ENCODE assay signal across 10 mouse cellular contexts in the genomic region with DNA sequence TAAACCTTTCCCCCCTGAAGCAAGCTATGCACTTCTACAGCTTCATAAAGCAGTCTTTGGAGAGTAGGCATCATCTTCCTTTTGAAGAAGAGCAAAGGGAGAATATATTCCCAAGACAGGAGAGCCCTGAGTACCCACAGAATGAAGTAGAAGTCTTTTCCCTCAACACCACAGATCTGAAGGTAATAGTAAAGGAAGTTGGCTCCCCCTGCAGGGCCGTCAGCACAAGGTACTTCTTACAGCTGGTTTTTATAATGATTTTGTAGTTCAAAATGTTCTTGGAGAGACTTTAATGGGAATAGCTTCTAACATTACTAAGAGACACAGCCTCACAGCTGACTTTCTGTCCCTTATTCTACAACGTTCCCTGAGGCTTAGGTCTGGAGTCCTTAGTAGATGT. TPM values are rescaled to one million over a fixed set of nuclear protein-coding genes. Genes with fewer than 3 reads are reported as not detected.
A peak's percentile ranks its signal among the peaks of the same experiment; 100 is the strongest.
DNase-seq lines count a peak whose midpoint lies in the region; ATAC-seq and TF ChIP-seq lines count a peak whose summit lies in the region.
"Had no signal": no experiment of that assay in that cellular context is flagged by ENCODE, and none has a peak within 500 bp of the region (broad histone marks: within the 10 kb centered on the region; RNA-seq: fewer than 3 reads in every experiment).

No protein-coding gene starts in this region.

- no peaks in the 10 kb centered on the region for H3K36me3 ChIP-seq in liver, adult 2 months (ENCODE audit: control insufficient read depth, insufficient read depth, low read length)
- H3K36me3 ChIP-seq in liver, embryonic 11.5 days (ENCODE audit: control insufficient read depth, insufficient read depth, low read length): no peaks in the 10 kb centered on the region
- no peaks in the 10 kb centered on the region for H3K36me3 ChIP-seq in kidney, postnatal 0 days (ENCODE audit: insufficient read depth, low read length)
- no peaks in the 10 kb centered on the region for H3K36me3 ChIP-seq in stomach, postnatal 0 days (ENCODE audit: control insufficient read depth, insufficient read depth, low read length)
- H3K36me3 ChIP-seq: embryonic facial prominence, embryonic 15.5 days had no signal

- no peaks in the 10 kb centered on the region for H3K9me3 ChIP-seq in liver, embryonic 11.5 days (ENCODE audit: control insufficient read depth, low read length)
- no peaks in the 10 kb centered on the region for H3K9me3 ChIP-seq in kidney, postnatal 0 days (replicated peaks; ENCODE audit: low read length)
- no peaks in the 10 kb centered on the region for H3K9me3 ChIP-seq in stomach, postnatal 0 days (ENCODE audit: control insufficient read depth, low read length)
- H3K9me3 ChIP-seq: embryonic facial prominence, embryonic 15.5 days had no signal

- no peak for ATAC-seq in cerebellum, adult (ENCODE audit: insufficient number of reproducible peaks, low FRiP score, low TSS enrichment)
- ATAC-seq in liver, embryonic 11.5 days (replicated peaks; ENCODE audit: low FRiP score): no peak
- no peak for ATAC-seq in kidney, postnatal 0 days (replicated peaks; ENCODE audit: low FRiP score, low read depth)
- no peak for ATAC-seq in stomach, postnatal 0 days (ENCODE audit: low FRiP score, low TSS enrichment)
- no peak for ATAC-seq in erythroid progenitor cell, adult 5-6 weeks (replicated peaks; ENCODE audit: low FRiP score, poor library complexity, severe bottlenecking)

- H3K79me2 ChIP-seq in liver, adult 2 months (ENCODE audit: control insufficient read depth, insufficient read depth, low read length): no peaks in the 10 kb centered on the region

- TF ChIP-seq EP300 in stomach, postnatal 0 days (optimal IDR thresholded peaks at IDR 0.05): no peak

- no peak overlapping the region for H3K27ac ChIP-seq in liver, adult 2 months (replicated peaks; ENCODE audit: insufficient read depth, low read depth, low read length)
- no peak overlapping the region for H3K27ac ChIP-seq in liver, embryonic 11.5 days (ENCODE audit: low read depth, low read length)
- H3K27ac ChIP-seq in kidney, postnatal 0 days: no peak overlapping the region
- H3K27ac ChIP-seq in stomach, postnatal 0 days (replicated peaks): no peak overlapping the region
- H3K27ac ChIP-seq: embryonic facial prominence, embryonic 15.5 days had no signal

- no peak for TF ChIP-seq POLR2A in liver, adult 2 months (IDR thresholded peaks at IDR 0.05; ENCODE audit: extremely low read depth, insufficient read depth, low read length)

- WGBS in liver, adult 2 months: 41% methylated on average over 2 of the region's 2 CpGs
- 48% methylated on average over 2 of the region's 2 CpGs for WGBS in liver, embryonic 11.5 days
- WGBS in kidney, postnatal 0 days: 53% methylated on average over 2 of the region's 2 CpGs
- 33% methylated on average over 2 of the region's 2 CpGs for WGBS in stomach, postnatal 0 days

- no peak overlapping the region for H3K9ac ChIP-seq in liver, adult 2 months (ENCODE audit: low read depth, low read length)
- no peak overlapping the region for H3K9ac ChIP-seq in liver, embryonic 11.5 days (ENCODE audit: low read depth, low read length)
- no peak overlapping the region for H3K9ac ChIP-seq in kidney, postnatal 0 days (ENCODE audit: low read depth, low read length)
- H3K9ac ChIP-seq in stomach, postnatal 0 days (ENCODE audit: low read length): no peak overlapping the region
- H3K9ac ChIP-seq: embryonic facial prominence, embryonic 15.5 days had no signal

- H3K4me3 ChIP-seq in liver, adult 2 months (ENCODE audit: insufficient read depth, low read depth, low read length): no peak overlapping the region
- no peak overlapping the region for H3K4me3 ChIP-seq in liver, embryonic 11.5 days (ENCODE audit: low read depth, low read length)
- H3K4me3 ChIP-seq in kidney, postnatal 0 days (replicated peaks; ENCODE audit: low read depth, low read length): no peak overlapping the region
- no peak overlapping the region for H3K4me3 ChIP-seq in stomach, postnatal 0 days (ENCODE audit: low read depth, low read length)
- H3K4me3 ChIP-seq: embryonic facial prominence, embryonic 15.5 days; myocyte had no signal

- no peaks in the 10 kb centered on the region for H3K27me3 ChIP-seq in liver, adult 2 months (ENCODE audit: control insufficient read depth, insufficient read depth, low read length)
- no peaks in the 10 kb centered on the region for H3K27me3 ChIP-seq in liver, embryonic 11.5 days (replicated peaks; ENCODE audit: control insufficient read depth, insufficient read depth, low read length)
- no peaks in the 10 kb centered on the region for H3K27me3 ChIP-seq in kidney, postnatal 0 days (ENCODE audit: insufficient read depth, low read length)
- H3K27me3 ChIP-seq in stomach, postnatal 0 days (ENCODE audit: control insufficient read depth, insufficient read depth, low read length): no peaks in the 10 kb centered on the region
- H3K27me3 ChIP-seq: embryonic facial prominence, embryonic 15.5 days had no signal

- peak; percentile 27 to 39 for DNase-seq in cerebellum, postnatal 10 days
- DNase-seq in liver, adult 2 months (ENCODE audit: extremely low read depth, low read depth, low spot score): peak; percentile 43
- DNase-seq in liver, embryonic 11.5 days (ENCODE audit: low spot score): no peak
- peak; percentile 49 for DNase-seq in kidney, postnatal 0 days (ENCODE audit: low spot score)
- no peak for DNase-seq in stomach, postnatal 0 days (ENCODE audit: low spot score)
- DNase-seq in cerebellum, adult 9-10 months: no peak

- TF ChIP-seq CTCF in liver, adult 2 months (IDR thresholded peaks at IDR 0.05; ENCODE audit: low read depth, low read length): peak; percentile 27; the same call in 1 of the 2 replicates
- peak; percentile 59 for TF ChIP-seq CTCF in kidney, postnatal 0 days (IDR thresholded peaks at IDR 0.05; ENCODE audit: low read depth)
- peak; percentile 62 for TF ChIP-seq CTCF in stomach, postnatal 0 days (IDR thresholded peaks at IDR 0.05; ENCODE audit: low read depth)

- H3K4me2 ChIP-seq in liver, embryonic 11.5 days: no peak overlapping the region
- no peak overlapping the region for H3K4me2 ChIP-seq in kidney, postnatal 0 days (ENCODE audit: low read length)
- H3K4me2 ChIP-seq in stomach, postnatal 0 days (replicated peaks; ENCODE audit: low read depth): no peak overlapping the region
- H3K4me2 ChIP-seq: embryonic facial prominence, embryonic 15.5 days had no signal

- peaks cover 11% of the 10 kb centered on the region for H3K4me1 ChIP-seq in liver, adult 2 months (ENCODE audit: control insufficient read depth, insufficient read depth, low read length)
- H3K4me1 ChIP-seq in liver, embryonic 11.5 days (replicated peaks; ENCODE audit: control insufficient read depth, insufficient read depth, low read length): no peaks in the 10 kb centered on the region
- H3K4me1 ChIP-seq in kidney, postnatal 0 days (replicated peaks; ENCODE audit: insufficient read depth, low read length): no peaks in the 10 kb centered on the region
- H3K4me1 ChIP-seq in stomach, postnatal 0 days (replicated peaks; ENCODE audit: control insufficient read depth, insufficient read depth): no peaks in the 10 kb centered on the region
- H3K4me1 ChIP-seq: embryonic facial prominence, embryonic 15.5 days had no signal

RNA-seq across cellular contexts. Expression of a gene that starts 19.8 kb away (rescaled TPM):
- total RNA-seq in liver, adult 2 months (2014; rRNA removed): 0.18 and 0.34 TPM in 2 replicates
- polyA plus RNA-seq in liver, adult 2 months (2012; rRNA removed): 0.06 TPM in 1 of 2 replicates, not detected in the other
- polyA plus RNA-seq in liver, embryonic 11.5 days (2014; fragmentation: Nextera tagmentation; extraction: Ambion mirVana): 0.12 TPM in 1 of 2 replicates, not detected in the other
- polyA plus RNA-seq in kidney, postnatal 0 days (2015; fragmentation: Nextera tagmentation; extraction: Ambion mirVana): not detected in 2 replicates
- 0.07 TPM in 2 replicates for polyA plus RNA-seq in stomach, postnatal 0 days (2015; fragmentation: Nextera tagmentation; extraction: Ambion mirVana)
- total RNA-seq in erythroid progenitor cell, adult 5-6 weeks (2015; ENCODE audit: low replicate concordance): 0.42 and 2.9 TPM in 2 replicates
- 1.4 and 4.2 TPM in 2 replicates for total RNA-seq in erythroid progenitor cell, adult 5-6 weeks (2017; ENCODE audit: low replicate concordance)
- polyA plus RNA-seq: myocyte had no signal

RNA-seq across cellular contexts. Expression of a gene that starts 54.6 kb away (rescaled TPM):
- total RNA-seq in liver, adult 2 months (2014; rRNA removed): 93.1 and 93.3 TPM in 2 replicates
- polyA plus RNA-seq in liver, adult 2 months (2012; rRNA removed): 252 and 284 TPM in 2 replicates
- polyA plus RNA-seq in liver, embryonic 11.5 days (2014; fragmentation: Nextera tagmentation; extraction: Ambion mirVana): 3.3 and 3.5 TPM in 2 replicates
- 3.5 and 4.1 TPM in 2 replicates for polyA plus RNA-seq in kidney, postnatal 0 days (2015; fragmentation: Nextera tagmentation; extraction: Ambion mirVana)
- polyA plus RNA-seq in stomach, postnatal 0 days (2015; fragmentation: Nextera tagmentation; extraction: Ambion mirVana): 1.3 and 2.0 TPM in 2 replicates
- not detected in 2 replicates for total RNA-seq in erythroid progenitor cell, adult 5-6 weeks (2015; ENCODE audit: low replicate concordance)
- total RNA-seq in erythroid progenitor cell, adult 5-6 weeks (2017; ENCODE audit: low replicate concordance): 0.77 and 1.8 TPM in 2 replicates

Comparison
In these comparisons a context has a peak if more than half of its experiments do, and no peak if none do; other contexts are left out.
1. DNase-seq: peak in cerebellum, postnatal 10 days (2 of 2), liver, adult 2 months (single experiment) and kidney, postnatal 0 days (single experiment); none in liver, embryonic 11.5 days (single experiment), stomach, postnatal 0 days (single experiment) and cerebellum, adult 9-10 months (single experiment).
2. RNA of a gene that starts 54.6 kb away (polyA plus RNA-seq): 252 to 284 TPM in liver, adult 2 months; 3.5 to 4.1 TPM in kidney, postnatal 0 days, 3.3 to 3.5 TPM in liver, embryonic 11.5 days and 1.3 to 2.0 TPM in stomach, postnatal 0 days; every median in the first group is over 10 times any median in the second.
3. Peak in every context shown above with its lines, with median percentiles within 50 percentile points of each other: CTCF ChIP-seq.